Mouse (Mus musculus): ENCODE data around the gene Serpina3n. TPM values are rescaled to one million over a fixed set of nuclear protein-coding genes. Genes with fewer than 3 reads are reported as not detected.
"Not testable (repeated sequence)": the region's sequence is repeated elsewhere in the genome, so short reads cannot be mapped to it uniquely, and the experiment has no call there.

Gene Serpina3n
- total RNA-seq (2014; fragmentation: Nextera tagmentation) = not detected in 2 replicates
- total RNA-seq (2017) = not detected in 2 replicates
- not detected in 2 replicates for polyA plus RNA-seq (2012)

GRCm38 (mm10) chr12:104406454-104406885 is at the start of gene Serpina3n:
TSS of gene Serpina3n (plus strand) at chr12:104406729.
- Histone ChIP-seq H3K4me1 (ENCODE audit: insufficient read depth, low read depth, low read length) (no peaks in the 10 kb centered on the region), H3K9me3 (replicated peaks) (peaks cover 60% of the 10 kb centered on the region), H3K4me3 (ENCODE audit: low read depth, low read length) (no peak within 1 kb of the TSS), H3K27me3 (ENCODE audit: insufficient read depth, low read length) (no peaks in the 10 kb centered on the region), H3K36me3 (replicated peaks) (no peaks in the 10 kb centered on the region)
- TF ChIP-seq TAL1 (conservative IDR thresholded peaks at IDR 0.05; ENCODE audit: low read depth, low read length) (no peak), GATA2 (IDR thresholded peaks at IDR 0.05; ENCODE audit: borderline replicate concordance, low read depth, low read length) (no peak), CTCF (IDR thresholded peaks at IDR 0.05; ENCODE audit: low read depth, low read length) (no peak), POLR2AphosphoS5 (IDR thresholded peaks at IDR 0.05; ENCODE audit: insufficient replicate concordance, low read depth, low read length) (no peak), GATA1 (IDR thresholded peaks at IDR 0.05; ENCODE audit: borderline replicate concordance, low read length) (no peak)
- DNase-seq (ENCODE audit: low spot score) (no peak), ATAC-seq (ENCODE audit: extremely low read depth, insufficient number of reproducible peaks, low FRiP score, poor library complexity, severe bottlenecking) (no peak)

- DNase-seq (ENCODE audit: low spot score) (no peak), ATAC-seq (ENCODE audit: extremely low read depth, insufficient number of reproducible peaks, low FRiP score, poor library complexity, severe bottlenecking) (no peak)
Measured at GRCm38 (mm10) chr12:104369986-104370385, 36.5 kb upstream of the Serpina3n start.

GRCm38 (mm10) chr12:104377179-104377578 is 29.4 kb upstream of the Serpina3n start:
- not testable (repeated sequence) for DNase-seq (ENCODE audit: low spot score); H3K27me3 ChIP-seq (ENCODE audit: insufficient read depth, low read length); ATAC-seq (ENCODE audit: extremely low read depth, insufficient number of reproducible peaks, low FRiP score, poor library complexity, severe bottlenecking); H3K4me3 ChIP-seq (ENCODE audit: low read depth, low read length); H3K36me3 ChIP-seq (replicated peaks); H3K4me1 ChIP-seq (ENCODE audit: insufficient read depth, low read depth, low read length)
- H3K9me3 ChIP-seq (replicated peaks) = peaks cover 12% of the 10 kb centered on the region

More at GRCm38 (mm10) chr12:104369986-104370385, 36.5 kb upstream of the Serpina3n start:
- no peaks in the 10 kb centered on the region for H3K36me3 ChIP-seq (replicated peaks)
- TF ChIP-seq POLR2AphosphoS5 (IDR thresholded peaks at IDR 0.05; ENCODE audit: insufficient replicate concordance, low read depth, low read length) (no peak), TAL1 (conservative IDR thresholded peaks at IDR 0.05; ENCODE audit: low read depth, low read length) (no peak), CTCF (IDR thresholded peaks at IDR 0.05; ENCODE audit: low read depth, low read length) (no peak), GATA2 (IDR thresholded peaks at IDR 0.05; ENCODE audit: borderline replicate concordance, low read depth, low read length) (no peak), GATA1 (IDR thresholded peaks at IDR 0.05; ENCODE audit: borderline replicate concordance, low read length) (no peak)
- peaks cover 35% of the 10 kb centered on the region for H3K9me3 ChIP-seq (replicated peaks)
- no peaks in the 10 kb centered on the region for H3K27me3 ChIP-seq (ENCODE audit: insufficient read depth, low read length)
- no peak overlapping the region for H3K4me3 ChIP-seq (ENCODE audit: low read depth, low read length)
- no peaks in the 10 kb centered on the region for H3K4me1 ChIP-seq (ENCODE audit: insufficient read depth, low read depth, low read length)

DNA sequence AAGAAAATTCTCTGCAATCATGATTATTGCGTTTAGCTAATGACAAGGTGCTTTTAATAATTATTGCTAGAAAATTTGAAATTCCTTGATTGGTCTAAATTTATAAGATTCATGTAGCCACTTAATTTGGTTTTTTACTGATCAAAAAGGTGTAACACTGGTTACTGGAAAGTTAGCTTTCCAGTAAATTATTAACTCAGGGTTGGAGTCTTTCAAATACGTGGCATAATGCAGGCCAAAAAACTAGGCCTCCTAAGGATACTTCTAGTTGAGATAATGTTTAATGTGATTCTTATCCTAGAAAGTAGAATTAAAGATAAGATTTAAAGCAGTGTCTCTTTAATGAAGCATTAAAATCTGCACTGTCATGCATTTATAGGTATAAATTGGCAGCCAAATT is 28.2 kb upstream of the Serpina3n start:
- not testable (repeated sequence) for H3K4me3 ChIP-seq (ENCODE audit: low read depth, low read length); DNase-seq (ENCODE audit: low spot score); H3K36me3 ChIP-seq (replicated peaks); H3K4me1 ChIP-seq (ENCODE audit: insufficient read depth, low read depth, low read length); ATAC-seq (ENCODE audit: extremely low read depth, insufficient number of reproducible peaks, low FRiP score, poor library complexity, severe bottlenecking); H3K9me3 ChIP-seq (replicated peaks); H3K27me3 ChIP-seq (ENCODE audit: insufficient read depth, low read length)

- not testable (repeated sequence) for H3K36me3 ChIP-seq (replicated peaks); ATAC-seq (ENCODE audit: extremely low read depth, insufficient number of reproducible peaks, low FRiP score, poor library complexity, severe bottlenecking); H3K4me3 ChIP-seq (ENCODE audit: low read depth, low read length); H3K27me3 ChIP-seq (ENCODE audit: insufficient read depth, low read length); H3K4me1 ChIP-seq (ENCODE audit: insufficient read depth, low read depth, low read length); H3K9me3 ChIP-seq (replicated peaks); DNase-seq (ENCODE audit: low spot score)
Measured at GRCm38 (mm10) chr12:104378815-104379214, 27.7 kb upstream of the Serpina3n start.

GRCm38 (mm10) chr12:104379856-104380255 is 26.7 kb upstream of the Serpina3n start:
- H3K4me3 ChIP-seq (ENCODE audit: low read depth, low read length) = no peak overlapping the region
- H3K36me3 ChIP-seq (replicated peaks) = no peaks in the 10 kb centered on the region
- no peak for DNase-seq (ENCODE audit: low spot score)
- no peaks in the 10 kb centered on the region for H3K27me3 ChIP-seq (ENCODE audit: insufficient read depth, low read length)
- ATAC-seq (ENCODE audit: extremely low read depth, insufficient number of reproducible peaks, low FRiP score, poor library complexity, severe bottlenecking) = no peak
- H3K9me3 ChIP-seq (replicated peaks) = peaks cover 10% of the 10 kb centered on the region
- no peaks in the 10 kb centered on the region for H3K4me1 ChIP-seq (ENCODE audit: insufficient read depth, low read depth, low read length)
- TF ChIP-seq GATA2 (IDR thresholded peaks at IDR 0.05; ENCODE audit: borderline replicate concordance, low read depth, low read length) = no peak
- no peak for TF ChIP-seq TAL1 (conservative IDR thresholded peaks at IDR 0.05; ENCODE audit: low read depth, low read length)
- no peak for TF ChIP-seq GATA1 (IDR thresholded peaks at IDR 0.05; ENCODE audit: borderline replicate concordance, low read length)

DNA sequence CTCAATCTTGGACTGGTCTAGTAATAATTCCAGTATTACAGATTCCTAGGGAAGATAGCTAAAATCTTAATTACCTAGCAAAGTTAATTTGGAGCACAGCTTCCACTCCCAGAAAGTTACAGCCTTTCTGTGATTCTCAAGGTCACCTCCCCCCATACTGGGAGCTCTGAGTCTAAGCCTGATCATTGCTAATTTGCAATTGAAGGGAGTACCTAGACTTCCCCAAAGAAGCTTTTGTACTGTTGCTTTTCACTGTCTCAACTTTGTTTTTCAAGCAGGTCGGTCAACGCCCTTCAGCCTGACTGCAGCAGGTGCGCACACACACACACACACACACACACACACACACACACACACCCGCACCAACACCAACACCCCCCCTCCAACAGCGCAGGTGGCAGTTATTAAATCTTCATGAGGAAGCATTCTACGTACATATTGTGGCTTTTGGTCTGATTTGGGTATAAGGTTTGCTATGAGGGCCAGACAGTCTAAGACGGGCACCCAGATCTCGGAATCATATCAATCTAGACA is 25.4 kb upstream of the Serpina3n start:
- not testable (repeated sequence) for ATAC-seq (ENCODE audit: extremely low read depth, insufficient number of reproducible peaks, low FRiP score, poor library complexity, severe bottlenecking); DNase-seq (ENCODE audit: low spot score)

GRCm38 (mm10) chr12:104385987-104386386 is 20.5 kb upstream of the Serpina3n start:
- H3K27me3 ChIP-seq (ENCODE audit: insufficient read depth, low read length); H3K36me3 ChIP-seq (replicated peaks); H3K4me1 ChIP-seq (ENCODE audit: insufficient read depth, low read depth, low read length); ATAC-seq (ENCODE audit: extremely low read depth, insufficient number of reproducible peaks, low FRiP score, poor library complexity, severe bottlenecking); H3K4me3 ChIP-seq (ENCODE audit: low read depth, low read length); DNase-seq (ENCODE audit: low spot score): not testable (repeated sequence)
- peaks cover 31% of the 10 kb centered on the region for H3K9me3 ChIP-seq (replicated peaks)

More for the DNA sequence above, 25.4 kb upstream of the Serpina3n start:
- not testable (repeated sequence) for H3K4me1 ChIP-seq (ENCODE audit: insufficient read depth, low read depth, low read length); H3K27me3 ChIP-seq (ENCODE audit: insufficient read depth, low read length); H3K4me3 ChIP-seq (ENCODE audit: low read depth, low read length); H3K36me3 ChIP-seq (replicated peaks)
- peaks cover 16% of the 10 kb centered on the region for H3K9me3 ChIP-seq (replicated peaks)

DNA sequence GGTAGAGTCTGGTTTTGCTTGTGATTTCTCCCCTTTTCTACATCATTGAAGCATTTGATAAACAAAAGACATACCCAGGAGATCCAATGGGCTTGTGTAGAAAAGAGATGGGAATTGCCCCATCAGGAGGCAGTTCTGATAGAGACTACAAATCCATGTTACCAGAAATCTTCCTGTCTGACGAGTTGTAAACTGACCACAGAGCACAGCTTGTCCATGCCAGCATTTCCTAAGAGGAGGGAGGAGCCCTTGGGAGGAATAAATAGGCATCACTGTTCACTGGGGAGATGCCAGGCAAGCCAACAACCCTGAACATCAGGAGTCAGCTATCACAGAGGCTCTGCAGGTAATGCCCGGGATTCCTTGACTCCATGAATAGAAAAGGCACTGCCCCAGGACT is 19.7 kb upstream of the Serpina3n start:
- not testable (repeated sequence) for H3K4me1 ChIP-seq (ENCODE audit: insufficient read depth, low read depth, low read length); ATAC-seq (ENCODE audit: extremely low read depth, insufficient number of reproducible peaks, low FRiP score, poor library complexity, severe bottlenecking); H3K36me3 ChIP-seq (replicated peaks); DNase-seq (ENCODE audit: low spot score); H3K4me3 ChIP-seq (ENCODE audit: low read depth, low read length); H3K27me3 ChIP-seq (ENCODE audit: insufficient read depth, low read length)
- H3K9me3 ChIP-seq (replicated peaks) = peaks cover 37% of the 10 kb centered on the region
